Mouse (Mus musculus) right cerebral cortex, postnatal 14 days (tissue): ENCODE measurements around the gene Rrnad1.
A peak's percentile ranks its signal among the peaks of the same experiment; 100 is the strongest.

Experiments
- DNase-seq: peaks from one replicate; pipeline ENCODE4 v3.0.0; 2022

The Rrnad1 gene

GRCm38 (mm10) chr3:87930078-87930795, at the start of gene Rrnad1, which contains the start of gene Isg20l2:
Gene Rrnad1, minus strand, starts transcription at chr3:87930717.
Gene Isg20l2, plus strand, starts transcription at chr3:87930314.
- DNase-seq, result peak; percentile 97

GRCm38 (mm10) chr3:87980085-87980484, 49.6 kb upstream of the Rrnad1 start:
- no peak for DNase-seq

- no peak for DNase-seq
Observed at GRCm38 (mm10) chr3:87979493-87979892, 49.0 kb upstream of the Rrnad1 start.

- no peak for DNase-seq
Observed at GRCm38 (mm10) chr3:87974381-87974987, 44.0 kb upstream of the Rrnad1 start.

- no peak for DNase-seq
Observed at GRCm38 (mm10) chr3:87973593-87974380, 43.3 kb upstream of the Rrnad1 start.

- no peak for DNase-seq
Observed at GRCm38 (mm10) chr3:87972776-87973175, 42.3 kb upstream of the Rrnad1 start.

- no peak for DNase-seq
Observed at GRCm38 (mm10) chr3:87972203-87972664, 41.7 kb upstream of the Rrnad1 start.

- DNase-seq, result peak; percentile 37
Observed at GRCm38 (mm10) chr3:87971489-87972202, 41.1 kb upstream of the Rrnad1 start.

- peak; percentile 40 for DNase-seq
Observed at GRCm38 (mm10) chr3:87970939-87971488, 40.5 kb upstream of the Rrnad1 start, which contains the start of gene Nes. Gene Nes, plus strand, starts transcription at chr3:87971078.

- peak; percentile 53 for DNase-seq
Observed at GRCm38 (mm10) chr3:87970184-87970938, 39.8 kb upstream of the Rrnad1 start.

GRCm38 (mm10) chr3:87960586-87961191, 30.2 kb upstream of the Rrnad1 start:
- DNase-seq, result peak; percentile 82

- DNase-seq, result no peak
Observed at GRCm38 (mm10) chr3:87960191-87960585, 29.7 kb upstream of the Rrnad1 start.

GRCm38 (mm10) chr3:87959371-87959770, 28.9 kb upstream of the Rrnad1 start:
- no peak for DNase-seq

GRCm38 (mm10) chr3:87958967-87959366, 28.4 kb upstream of the Rrnad1 start:
- DNase-seq, result no peak

- no peak for DNase-seq
Observed at GRCm38 (mm10) chr3:87958476-87958875, 28.0 kb upstream of the Rrnad1 start.

GRCm38 (mm10) chr3:87958056-87958455, 27.5 kb upstream of the Rrnad1 start:
- no peak for DNase-seq

GRCm38 (mm10) chr3:87952440-87952839, 21.9 kb upstream of the Rrnad1 start:
- DNase-seq, result no peak

GRCm38 (mm10) chr3:87951946-87952345, 21.4 kb upstream of the Rrnad1 start:
- no peak for DNase-seq

GRCm38 (mm10) chr3:87949955-87950515, 19.5 kb upstream of the Rrnad1 start:
- no peak for DNase-seq

- DNase-seq, result no peak
Observed at GRCm38 (mm10) chr3:87949266-87949954, 18.9 kb upstream of the Rrnad1 start.
